Mouse (Mus musculus) gastrocnemius, postnatal 25 days (tissue): Measurements from ENCODE around the gene Pum1. TPM values are rescaled to one million over a fixed set of nuclear protein-coding genes. Genes with fewer than 3 reads are reported as not detected.
"Not testable (repeated sequence)": the region's sequence is repeated elsewhere in the genome, so short reads cannot be mapped to it uniquely, and the experiment has no call there.

ENCODE experiments used
- DNase-seq: peaks from one replicate; pipeline ENCODE4 v3.0.0; 2022
- long read RNA-seq, 2 experiments: library from polyadenylated mRNA; stranded (forward); transcript quantifications; one replicate each; pipeline ENCODE4 v2.0.0; 2021
- total RNA-seq, 2 experiments: library from RNA; stranded (reverse); gene quantifications; 1 replicate in 1 of 2; 2 replicates in 1 of 2; pipeline ENCODE4 v1.2.3; 2021

Gene Pum1
- 10 to 100 TPM; 31.1 to 36.4 TPM for total RNA-seq
- long read RNA-seq, experiment 1, partial matches to known transcripts: 0 of 9 reads
- long read RNA-seq, experiment 1, other reads (novel, unspliced or antisense): 7 of 9 reads
- long read RNA-seq, experiment 2, partial matches to known transcripts: 0 of 16 reads
- long read RNA-seq, experiment 2, other reads (novel, unspliced or antisense): 14 of 16 reads

DNA sequence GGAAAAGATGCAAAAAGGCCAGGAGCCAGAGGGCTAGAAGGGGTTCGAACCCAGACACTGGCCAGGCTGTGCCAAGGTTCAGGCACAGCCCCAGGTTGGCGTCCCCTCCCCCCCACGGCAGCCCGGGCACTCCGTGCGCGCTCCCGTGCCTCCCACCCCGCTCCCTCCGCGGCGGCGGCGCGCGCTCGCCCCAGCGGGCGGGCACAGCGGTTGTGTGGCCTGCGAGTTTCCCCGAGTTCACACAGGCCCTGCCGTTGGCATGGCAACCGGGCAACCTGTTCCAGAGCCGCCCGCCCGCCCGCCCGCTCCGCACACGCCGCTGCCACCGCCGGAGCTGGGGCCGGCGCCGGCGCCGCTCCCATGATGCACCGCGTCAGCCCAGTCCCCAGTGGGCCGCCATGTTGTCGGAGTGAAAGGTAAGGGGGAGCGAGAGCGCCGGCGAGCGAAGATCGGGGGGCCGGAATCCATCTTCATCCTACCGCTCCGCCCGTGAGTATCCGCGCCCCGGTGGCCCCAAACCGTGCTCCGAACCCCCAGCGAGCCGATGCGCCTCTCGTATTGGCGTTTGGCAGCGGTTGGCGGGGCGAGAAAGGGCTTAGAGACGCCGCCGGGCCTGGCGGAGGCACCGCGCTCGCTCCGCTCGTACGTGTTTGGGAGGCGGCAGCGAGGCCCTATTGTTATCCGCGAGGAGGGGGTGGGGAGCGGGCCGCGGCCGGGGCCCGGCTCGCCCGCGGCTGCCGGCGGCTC is at the start of gene Pum1:
TSS of gene Pum1 (plus strand) at position 343 of the 747 bp plus-strand sequence.
- peak; percentile 90 for DNase-seq

DNA sequence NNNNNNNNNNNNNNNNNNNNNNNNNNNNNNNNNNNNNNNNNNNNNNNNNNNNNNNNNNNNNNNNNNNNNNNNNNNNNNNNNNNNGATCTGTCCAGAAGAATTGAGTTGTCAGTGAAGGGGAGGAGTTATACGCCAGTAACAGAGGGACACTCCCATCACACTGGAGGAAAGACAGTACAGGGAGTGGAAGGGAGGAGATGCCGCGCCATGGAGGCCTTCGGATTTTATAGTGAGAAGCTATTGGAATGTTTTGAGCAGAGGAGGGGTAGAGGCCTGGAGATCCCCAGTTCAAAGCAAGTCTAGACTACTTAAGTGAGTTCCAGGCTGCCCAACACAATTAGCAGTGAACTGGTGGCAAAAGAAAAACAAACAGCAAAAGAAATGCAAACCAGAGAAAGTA is 33.7 kb upstream of the Pum1 start:
- DNase-seq: peak; percentile 22

DNA sequence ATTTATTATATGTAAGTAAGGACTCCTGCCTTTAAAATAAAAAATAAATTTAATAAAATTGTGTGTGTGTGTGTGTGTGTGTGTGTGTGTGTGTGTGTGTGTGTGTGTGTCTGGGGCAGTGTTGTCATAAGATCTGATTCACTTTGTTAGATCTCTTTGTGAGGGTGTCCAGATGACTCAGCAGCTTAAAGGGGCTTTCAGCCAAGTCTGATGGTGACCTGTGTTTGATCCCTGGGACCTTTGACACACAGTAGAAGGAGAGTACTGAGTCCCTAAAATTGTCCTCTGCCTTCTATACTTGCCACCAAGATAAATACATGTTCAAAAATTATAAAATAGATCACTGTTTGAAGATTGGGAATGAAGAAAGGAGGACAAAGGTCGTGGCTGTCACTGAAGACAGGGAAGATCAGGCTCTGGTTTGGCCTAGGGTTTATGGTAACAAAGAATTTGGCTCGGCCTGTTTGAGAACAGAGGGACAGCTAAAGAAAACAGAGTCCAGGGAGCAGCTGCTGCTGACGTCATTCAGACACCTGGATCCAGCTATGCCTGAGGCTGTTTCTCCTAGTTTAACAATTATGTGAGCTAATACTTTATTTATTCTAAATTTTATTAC is 32.8 kb upstream of the Pum1 start:
- DNase-seq: no peak

DNA sequence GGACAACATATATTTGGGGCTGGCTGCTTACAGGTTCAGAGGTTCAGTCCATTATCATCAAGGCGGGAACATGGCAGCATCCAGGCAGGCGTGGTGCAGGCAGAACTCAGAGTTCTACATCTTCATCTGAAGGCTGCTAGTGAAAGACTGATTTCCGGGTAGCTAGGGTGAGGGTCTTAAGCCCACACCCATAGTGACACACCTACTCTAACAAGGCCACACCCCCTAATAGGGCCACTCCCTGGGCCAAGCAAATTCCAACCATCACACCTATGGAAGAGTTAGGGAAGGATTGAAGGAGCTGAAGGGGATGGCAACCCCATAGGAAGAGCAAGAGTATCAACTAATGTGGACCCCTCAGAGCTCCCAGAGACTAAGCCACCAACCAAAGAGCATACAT is 28.0 kb upstream of the Pum1 start:
- not testable (repeated sequence) for DNase-seq

DNA sequence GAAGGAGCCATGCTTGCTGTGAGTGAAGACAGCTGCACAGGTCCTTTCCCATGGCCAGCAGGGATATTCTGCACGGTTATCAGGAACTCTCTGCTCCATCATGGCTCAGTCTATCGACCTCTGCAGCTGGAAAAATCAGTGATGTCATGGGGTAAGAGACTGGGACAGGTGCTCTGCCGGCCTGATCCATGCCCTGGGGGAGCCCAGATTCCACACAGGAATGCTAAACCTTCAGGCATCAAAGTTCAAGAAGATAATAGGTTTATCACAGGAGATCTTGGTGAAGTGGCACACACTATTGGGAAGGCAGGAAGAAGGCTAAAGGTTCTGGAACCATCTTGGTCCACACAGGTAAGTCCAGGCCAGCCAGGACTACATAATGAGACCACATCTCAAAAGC is 26.4 kb upstream of the Pum1 start:
- DNase-seq: no peak

DNA sequence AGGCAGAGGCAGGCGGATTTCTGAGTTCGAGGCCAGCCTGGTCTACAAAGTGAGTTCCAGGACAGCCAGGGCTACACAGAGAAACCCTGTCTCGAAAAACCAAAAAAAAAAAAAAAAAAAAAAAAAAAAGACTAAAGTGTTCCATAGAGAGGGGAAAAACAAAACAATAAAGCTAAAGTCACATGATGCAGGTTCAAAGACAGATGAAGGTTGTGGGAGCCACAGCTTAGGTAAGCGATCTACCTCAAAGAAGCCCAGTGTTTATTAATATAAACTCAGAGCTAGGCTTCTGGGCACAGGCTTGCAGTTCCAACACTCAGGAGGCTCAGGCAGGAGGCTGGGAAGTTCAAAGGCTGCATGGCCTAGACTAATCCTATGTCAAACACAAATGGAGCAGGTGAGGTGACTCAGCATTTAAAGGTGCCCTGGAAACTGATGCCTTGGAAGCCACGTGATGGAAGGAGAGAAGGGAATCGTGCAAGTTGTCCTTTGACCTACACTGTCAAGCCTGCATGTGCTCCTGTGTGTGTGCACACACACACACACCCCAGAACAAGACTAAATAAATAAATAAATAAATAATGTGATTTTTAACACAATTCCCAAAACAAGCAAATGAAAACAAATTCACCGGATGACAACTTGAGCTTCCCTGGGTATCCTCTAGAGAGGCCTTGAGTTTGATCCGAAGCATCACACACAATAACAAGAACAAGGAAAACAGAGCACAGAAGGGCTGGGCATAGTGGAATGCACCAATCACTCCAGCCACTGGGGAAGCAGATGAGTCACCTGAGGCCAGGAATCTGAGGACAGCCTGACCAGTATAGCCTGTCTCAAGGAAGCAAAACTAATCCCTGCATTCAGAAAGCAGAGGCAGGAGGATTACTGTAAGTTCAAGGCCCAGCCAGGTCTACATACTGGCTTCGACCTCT is 25.4 kb upstream of the Pum1 start:
- DNase-seq: no peak

DNA sequence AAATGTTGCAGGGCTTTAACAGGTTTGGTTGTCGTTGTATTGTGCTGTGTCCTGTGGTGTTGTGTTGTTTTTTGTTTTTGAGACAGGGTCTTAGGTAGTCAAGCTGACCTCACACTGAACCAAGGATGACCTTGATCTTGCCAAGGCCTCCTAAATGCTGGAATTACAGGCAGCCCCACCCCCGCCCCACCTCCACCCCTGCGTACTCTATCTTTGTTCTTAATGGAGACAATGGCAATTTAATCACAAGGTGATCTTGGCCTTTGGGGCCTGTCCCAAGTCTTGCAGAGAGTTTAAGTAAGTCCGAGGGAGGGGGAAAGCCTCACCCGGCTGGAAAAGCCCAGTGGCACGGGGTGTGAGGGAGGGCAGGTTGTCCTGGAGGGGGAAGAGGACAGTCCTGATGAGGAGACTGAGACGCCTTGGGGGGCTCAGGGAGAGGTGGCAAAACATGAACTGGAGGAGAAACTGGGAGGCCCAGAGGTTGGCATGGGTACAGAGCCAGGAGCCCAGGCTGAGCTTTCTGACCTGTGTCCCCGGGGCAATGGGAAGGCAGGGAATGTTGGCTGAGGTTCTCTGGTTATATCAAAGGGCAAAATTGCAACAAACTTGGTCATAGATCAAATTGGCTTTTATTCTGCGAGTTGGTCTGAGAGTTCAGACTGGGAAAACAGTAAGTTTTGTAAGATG is 22.9 kb upstream of the Pum1 start:
- DNase-seq: no peak

DNA sequence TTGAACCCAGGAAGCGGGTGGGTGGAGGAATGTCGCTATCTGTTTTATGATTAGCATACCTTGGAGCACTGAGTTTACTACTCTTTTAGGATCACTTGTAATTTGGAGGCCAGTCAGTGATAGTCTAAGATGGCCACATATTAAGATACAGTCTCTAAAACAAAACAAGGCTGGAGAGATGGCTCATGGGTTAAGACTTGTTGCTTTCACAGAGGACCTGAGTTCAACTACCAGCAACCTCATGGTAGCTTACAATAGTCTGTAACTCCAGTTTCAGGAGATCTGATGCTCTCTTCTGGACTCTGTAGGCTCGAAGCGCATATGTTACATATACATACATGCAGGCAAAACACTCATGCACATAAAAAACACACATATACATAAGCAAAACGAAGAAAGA is 20.7 kb upstream of the Pum1 start:
- DNase-seq: no peak

DNA sequence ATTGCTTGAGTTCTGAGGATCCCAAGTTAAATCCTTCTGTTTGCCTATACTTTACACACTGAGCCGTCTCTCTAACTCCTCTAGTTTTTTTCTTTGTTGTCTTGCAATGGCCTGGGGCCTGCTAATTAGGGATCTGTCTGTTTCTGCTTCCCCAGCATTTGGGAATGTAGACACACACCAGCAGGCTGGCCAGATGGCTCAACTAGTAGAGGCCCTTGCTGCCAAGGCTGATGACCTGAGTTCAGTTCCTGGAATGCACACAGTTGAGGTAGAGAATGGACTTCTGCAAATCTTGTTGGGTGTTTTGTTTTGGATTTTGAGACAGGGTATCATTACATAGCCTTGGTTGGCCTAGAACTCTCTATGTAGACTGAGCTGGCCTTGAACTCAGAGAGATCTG is 17.7 kb upstream of the Pum1 start:
- no peak for DNase-seq

DNA sequence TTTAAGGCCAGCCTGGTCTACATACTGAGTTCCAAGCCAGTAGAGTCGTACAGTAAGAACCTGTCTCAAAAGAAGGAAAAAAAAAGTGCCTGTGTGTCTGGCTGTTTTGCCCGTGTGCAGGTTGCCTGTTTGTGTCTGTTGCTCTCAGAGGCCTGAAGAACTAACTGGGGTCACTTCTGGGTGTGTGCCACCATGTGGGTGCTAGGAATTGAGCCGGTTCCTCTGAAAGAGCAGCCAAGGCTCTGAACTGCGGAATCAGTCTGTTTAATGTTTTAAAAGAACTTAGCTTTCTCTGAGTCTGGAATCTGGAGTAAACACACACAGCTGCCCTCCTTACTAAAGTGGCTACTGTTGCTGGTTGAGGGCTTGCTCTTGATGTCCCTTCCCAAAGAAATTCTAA is 11.8 kb upstream of the Pum1 start:
- no peak for DNase-seq

DNA sequence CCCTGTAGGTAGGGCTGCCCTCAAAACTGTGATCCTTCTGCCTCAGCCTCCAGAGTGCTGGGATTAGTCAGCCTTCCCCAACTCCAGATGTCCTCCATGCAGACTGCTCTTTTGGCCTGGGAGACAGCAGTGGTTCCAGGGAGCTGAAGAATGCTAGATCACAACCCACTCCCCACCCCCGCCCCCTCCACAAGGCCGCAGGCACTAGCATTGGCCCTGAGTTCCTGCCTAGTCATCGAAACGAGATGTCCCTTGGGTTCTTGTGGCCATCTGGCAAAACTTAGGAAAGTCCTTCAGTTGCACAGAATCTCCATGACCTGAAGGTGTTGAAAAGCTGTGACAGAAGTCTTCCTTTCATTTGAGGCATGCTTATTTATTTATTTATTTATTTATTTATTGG is 10.6 kb upstream of the Pum1 start:
- DNase-seq: no peak

DNA sequence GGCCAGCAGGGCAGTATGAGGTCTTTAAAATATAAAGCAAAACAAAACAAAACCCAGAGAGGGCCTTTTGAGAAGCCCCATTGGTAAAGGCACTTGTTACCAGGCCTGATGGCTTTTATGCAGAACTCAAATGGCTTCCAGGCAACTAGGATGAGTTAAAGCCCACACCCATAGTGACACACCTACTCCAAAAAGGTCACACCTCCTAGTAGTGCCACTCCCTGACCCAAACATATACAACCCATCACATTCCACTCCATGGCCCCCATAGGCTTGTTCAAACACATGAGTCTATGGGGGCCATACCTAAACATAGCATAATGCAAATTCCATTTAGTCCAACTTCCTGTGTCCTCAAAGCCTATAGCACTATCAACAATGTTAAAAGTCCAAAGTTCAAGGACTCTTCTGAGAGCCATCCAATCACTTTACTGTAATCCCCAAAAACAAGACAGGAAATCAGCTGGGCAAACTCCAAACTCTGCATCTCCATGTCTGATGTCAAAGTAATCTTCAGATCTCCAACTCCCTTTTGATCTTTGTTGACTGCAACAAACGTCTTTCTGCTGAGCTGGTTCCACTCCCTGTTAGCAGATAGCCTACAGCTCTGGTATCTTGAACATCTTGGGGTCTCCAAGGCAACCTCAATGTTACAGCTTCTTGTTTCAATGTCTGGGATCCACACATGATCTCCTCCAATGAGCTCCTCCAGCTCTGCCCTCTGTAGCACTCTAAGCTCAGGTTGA is 5.1 kb upstream of the Pum1 start:
- no peak for DNase-seq

DNA sequence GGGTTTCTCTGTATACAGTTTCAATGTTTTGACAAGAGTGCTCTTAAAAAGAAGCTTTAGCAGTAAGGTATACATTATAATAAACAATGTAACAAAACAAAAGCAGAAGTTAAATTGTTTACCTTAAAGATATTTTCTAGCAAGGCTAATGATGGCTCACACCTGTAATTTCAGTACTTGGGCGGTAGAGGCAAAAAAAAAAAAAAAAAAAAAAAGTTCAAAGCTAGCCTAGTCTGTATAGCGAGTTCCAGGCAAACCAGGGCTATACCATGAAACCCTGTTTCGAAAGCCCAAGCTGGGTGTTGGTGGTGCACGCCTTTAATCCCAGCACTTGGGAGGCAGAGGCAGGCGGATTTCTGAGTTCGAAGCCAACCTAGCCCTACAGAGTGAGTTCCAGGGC is 3.7 kb upstream of the Pum1 start:
- no peak for DNase-seq

DNA sequence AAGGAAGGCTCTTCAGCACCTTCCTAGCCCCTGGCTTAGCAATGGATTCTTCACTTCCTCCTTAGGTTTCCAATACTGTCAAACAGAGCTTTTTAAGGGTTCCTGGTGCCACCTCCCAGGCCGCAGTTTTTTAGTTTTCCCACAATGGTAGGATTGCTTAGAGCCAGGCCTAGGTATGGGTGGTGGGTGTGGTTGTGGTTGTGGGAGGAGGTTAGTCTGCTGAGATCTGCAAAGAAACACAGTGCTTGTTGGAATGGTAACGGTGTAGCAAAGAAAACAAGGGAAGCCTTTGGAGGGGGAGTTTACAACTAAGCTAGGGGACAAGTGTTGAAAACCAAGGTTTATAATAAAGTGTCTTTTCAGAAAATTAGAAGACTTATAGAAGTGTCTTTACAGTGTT is 3.0 kb upstream of the Pum1 start:
- DNase-seq: no peak

DNA sequence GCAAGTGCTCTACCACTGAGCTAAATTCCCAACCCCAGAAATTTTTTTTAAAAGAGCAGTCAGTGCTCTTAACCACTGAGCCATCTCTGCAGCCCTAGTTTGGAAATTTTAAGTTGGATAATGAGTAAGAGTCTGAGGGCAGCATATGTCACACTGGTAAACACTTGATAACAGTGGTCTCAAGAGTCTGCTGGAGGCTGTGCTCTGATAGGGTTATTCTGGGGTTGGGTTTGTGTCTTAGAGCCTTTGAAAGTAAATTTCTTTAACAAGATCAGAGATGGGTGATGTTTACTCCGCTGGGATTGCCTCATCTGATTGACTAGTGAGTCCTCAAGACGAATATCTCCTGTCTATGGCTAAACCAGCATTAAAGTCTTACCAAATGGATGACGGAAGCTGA is 2.0 kb upstream of the Pum1 start:
- DNase-seq: no peak

DNA sequence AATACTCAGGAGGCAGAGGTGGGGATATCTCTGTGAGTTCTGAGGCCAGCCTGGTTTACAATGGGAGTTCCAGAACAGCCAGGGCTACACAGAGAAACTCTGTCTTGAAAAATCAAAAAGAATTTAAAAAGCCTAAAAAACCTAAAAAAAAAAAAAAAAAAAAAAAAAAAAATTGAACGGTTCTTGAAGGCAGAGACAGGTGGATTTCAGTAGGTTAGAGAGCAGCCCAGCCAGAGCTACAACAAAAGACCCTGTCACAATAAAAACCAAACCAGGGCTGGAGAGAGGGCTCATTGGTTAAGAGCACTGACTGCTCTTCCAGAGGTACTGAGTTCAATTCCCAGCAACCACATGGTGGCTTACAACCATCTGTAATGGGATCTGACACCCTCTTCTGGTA is 816 bp upstream of the Pum1 start:
- not testable (repeated sequence) for DNase-seq

DNA sequence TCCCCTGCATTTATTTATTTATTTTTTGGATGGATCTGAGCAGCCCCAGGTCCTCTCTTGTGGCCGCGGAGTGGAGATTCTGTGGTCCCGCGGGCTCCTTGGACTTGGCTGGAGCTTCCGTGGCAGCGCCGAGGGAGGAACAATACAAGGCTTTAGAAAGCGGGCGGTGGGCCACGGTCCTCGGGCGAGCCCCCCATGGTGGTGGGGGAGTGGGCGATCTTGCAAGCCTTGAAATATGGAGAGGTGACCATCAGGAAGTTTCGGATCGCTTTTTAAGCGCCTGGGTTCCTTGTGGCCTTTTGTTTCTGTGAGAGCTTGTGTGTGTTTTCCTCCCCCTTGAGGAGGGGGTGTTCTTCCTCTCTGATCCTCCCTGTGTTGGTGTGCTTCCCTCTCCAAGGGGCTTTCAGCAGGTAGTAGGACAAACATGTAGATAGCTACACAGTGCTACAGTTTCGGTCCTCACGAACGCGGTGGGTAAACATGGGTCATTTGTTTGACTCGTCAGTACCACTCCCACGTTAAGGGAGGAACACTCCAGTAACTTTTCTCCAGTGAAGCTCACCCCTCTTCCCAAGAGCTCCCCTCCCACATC is 785 bp downstream of the Pum1 start:
- no peak for DNase-seq

DNA sequence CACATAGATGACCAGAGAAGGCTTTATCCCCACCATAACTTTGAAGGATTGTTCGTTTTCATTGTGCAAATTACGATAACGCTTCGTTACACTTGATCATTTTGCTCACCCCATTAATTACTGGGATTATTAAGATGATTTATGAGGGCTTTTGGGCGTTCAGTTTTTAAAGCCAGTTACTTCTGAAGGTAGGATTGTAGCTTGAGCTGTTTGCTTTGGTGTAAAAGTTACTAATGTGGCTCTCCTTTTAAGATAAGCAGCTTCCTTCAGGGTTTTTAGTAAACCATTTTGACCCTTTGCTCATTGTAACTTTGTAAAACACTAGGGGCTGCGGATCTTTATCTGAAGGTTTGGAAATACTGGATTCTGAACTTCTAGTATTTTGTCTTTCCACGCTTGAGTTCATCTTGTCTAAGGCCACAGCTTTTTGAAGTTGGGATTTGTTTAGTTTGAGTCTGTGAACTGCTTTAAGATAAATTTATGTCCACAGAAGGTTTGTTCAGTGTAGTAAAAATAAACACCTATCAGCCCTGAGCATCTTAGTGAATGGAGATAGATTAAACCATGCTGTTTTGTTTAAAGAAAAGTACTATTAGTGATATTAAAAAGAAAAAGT is 1.4 kb downstream of the Pum1 start:
- no peak for DNase-seq

DNA sequence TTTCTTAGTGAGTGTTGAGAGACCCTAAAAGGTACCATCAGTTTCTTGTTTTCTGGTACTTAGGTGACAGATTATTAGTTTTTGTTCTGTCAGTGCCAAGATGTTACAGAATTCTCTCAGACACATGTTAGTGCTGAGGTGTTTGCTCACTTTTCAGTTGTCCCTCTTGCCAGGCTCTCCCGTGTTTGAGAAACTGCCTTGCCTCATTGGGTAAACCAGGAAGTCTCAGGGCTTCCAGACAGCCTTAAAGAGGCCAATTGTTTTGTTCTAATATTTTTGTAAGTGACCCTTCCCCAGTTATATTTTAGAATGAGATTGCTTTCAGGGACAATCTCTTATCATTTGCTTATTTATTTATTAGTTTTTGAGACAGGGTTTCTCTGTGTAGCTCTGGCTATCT is 2.1 kb downstream of the Pum1 start:
- no peak for DNase-seq

DNA sequence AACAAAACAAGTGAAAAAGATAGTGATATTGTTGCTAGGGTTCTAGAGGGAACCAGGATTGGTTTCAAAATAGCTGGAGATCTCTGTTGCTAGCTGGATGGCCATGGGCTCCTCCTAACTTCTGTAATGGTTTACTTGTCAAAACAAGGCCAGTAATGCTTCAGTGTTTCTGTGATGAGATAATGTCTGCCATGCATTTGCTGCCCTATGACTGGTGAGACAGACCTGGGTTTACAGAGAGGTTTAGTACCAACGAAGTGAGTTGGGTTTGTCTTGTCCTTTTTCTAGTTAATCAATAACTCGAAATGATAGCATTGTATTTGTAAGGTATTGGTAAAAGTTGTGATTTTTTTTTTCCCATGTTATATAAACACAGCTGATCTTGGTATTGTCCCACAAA is 4.6 kb downstream of the Pum1 start:
- no peak for DNase-seq

DNA sequence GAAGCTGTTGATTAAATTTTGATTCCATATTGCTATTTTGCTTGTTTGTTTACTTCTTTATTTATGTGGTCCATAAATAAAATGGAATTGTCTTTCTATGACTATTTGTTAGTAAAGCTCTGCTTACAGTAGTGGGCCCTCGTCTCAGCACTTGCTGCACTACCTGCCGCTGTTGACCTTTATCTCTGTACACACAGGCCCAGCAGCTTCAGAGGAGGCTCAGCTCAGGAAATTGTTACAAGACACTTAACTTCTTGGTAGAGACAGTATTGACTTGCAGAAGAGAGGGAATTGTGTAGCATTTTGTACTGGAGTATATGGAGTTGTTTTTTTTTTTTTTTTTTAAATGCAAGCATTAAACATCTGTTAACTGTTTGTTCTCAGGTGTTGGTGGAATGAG is 5.4 kb downstream of the Pum1 start:
- no peak for DNase-seq
